9 mouse cellular contexts compared by ENCODE assay signal in genomic region chr2:153483118-153483983, GRCm38 (mm10). TPM values are rescaled to one million over a fixed set of nuclear protein-coding genes. Genes with fewer than 3 reads are reported as not detected.
DNase-seq lines count a peak whose midpoint lies in the region; ATAC-seq and TF ChIP-seq lines count a peak whose summit lies in the region.
"Had no signal": no experiment of that assay in that cellular context is flagged by ENCODE, and none has a peak within 500 bp of the region (broad histone marks: within the 10 kb centered on the region; RNA-seq: fewer than 3 reads in every experiment).

No protein-coding gene starts in this region.

- no peaks in the 10 kb centered on the region for H3K9me3 ChIP-seq in embryonic facial prominence, embryonic 15.5 days (replicated peaks)
- no peaks in the 10 kb centered on the region for H3K9me3 ChIP-seq in hindbrain, embryonic 11.5 days (ENCODE audit: control insufficient read depth, low read length)

- no peaks in the 10 kb centered on the region for H3K27me3 ChIP-seq in heart, adult 2 months (ENCODE audit: control insufficient read depth, insufficient read depth, low read length)
- H3K27me3 ChIP-seq in embryonic facial prominence, embryonic 15.5 days: 0 out of 2 replicates have a peak, but pooled peaks cover 5% of the 10 kb centered on the region
- H3K27me3 ChIP-seq in hindbrain, embryonic 11.5 days (ENCODE audit: control insufficient read depth, insufficient read depth, low read length): no peaks in the 10 kb centered on the region

- peak; percentile 33 to 56 for DNase-seq in heart, adult 2 months
- DNase-seq in heart, adult 11 months: no peak
- DNase-seq in adrenal gland, postnatal 14 days: peak; percentile 88
- peak; percentile 63 for DNase-seq in hindbrain, embryonic 11.5 days (ENCODE audit: low spot score)
- DNase-seq in layer of hippocampus, postnatal 36 days: peak; percentile 54 to 61
- peak; percentile 61 for DNase-seq in mesoderm, embryonic 11.5 days (ENCODE audit: low read depth, low spot score)
- DNase-seq in spleen, postnatal 14 days (ENCODE audit: low spot score in 2 of 2): peak; percentile 43 to 67

- no peak for ATAC-seq in embryonic facial prominence, embryonic 15.5 days (ENCODE audit: insufficient number of reproducible peaks, low FRiP score, low TSS enrichment, low read depth)
- peak; percentile 71 for ATAC-seq in hindbrain, embryonic 11.5 days (ENCODE audit: low FRiP score)

- no peak for TF ChIP-seq CTCF in heart, adult 2 months (IDR thresholded peaks at IDR 0.05)

- 21% methylated on average over 20 of the region's 20 CpGs for WGBS in heart, adult 2 months
- WGBS in embryonic facial prominence, embryonic 15.5 days: 9% methylated on average over 20 of the region's 20 CpGs
- WGBS in hindbrain, embryonic 11.5 days: 4% methylated on average over 18 of the region's 20 CpGs

- H3K4me1 ChIP-seq in heart, adult 2 months (ENCODE audit: control insufficient read depth, insufficient read depth, low read length): no peaks in the 10 kb centered on the region
- H3K4me1 ChIP-seq in embryonic facial prominence, embryonic 15.5 days: peaks cover 22% of the 10 kb centered on the region
- peaks cover 9% of the 10 kb centered on the region for H3K4me1 ChIP-seq in hindbrain, embryonic 11.5 days (replicated peaks; ENCODE audit: control insufficient read depth, insufficient read depth, low read length)

- H3K4me2 ChIP-seq in embryonic facial prominence, embryonic 15.5 days (replicated peaks): peak overlapping the region; percentile 33
- H3K4me2 ChIP-seq in hindbrain, embryonic 11.5 days (replicated peaks; ENCODE audit: low read depth, low read length): peak overlapping the region; percentile 22; the same call in 1 of the 2 replicates

- no peaks in the 10 kb centered on the region for H3K79me2 ChIP-seq in heart, adult 2 months (replicated peaks; ENCODE audit: control insufficient read depth, insufficient read depth, low read length)

- H3K36me3 ChIP-seq in heart, adult 2 months (ENCODE audit: control insufficient read depth, insufficient read depth, low read length): no peaks in the 10 kb centered on the region
- H3K36me3 ChIP-seq in embryonic facial prominence, embryonic 15.5 days: no peaks in the 10 kb centered on the region
- no peaks in the 10 kb centered on the region for H3K36me3 ChIP-seq in hindbrain, embryonic 11.5 days (ENCODE audit: control insufficient read depth, insufficient read depth, low read length)

- no peak for TF ChIP-seq EP300 in heart, adult 2 months (IDR thresholded peaks at IDR 0.05; ENCODE audit: insufficient read depth, low read depth, low read length)

- H3K4me3 ChIP-seq in heart, adult 2 months: no peak overlapping the region
- H3K4me3 ChIP-seq in embryonic facial prominence, embryonic 15.5 days (replicated peaks): no peak overlapping the region
- H3K4me3 ChIP-seq in hindbrain, embryonic 11.5 days (ENCODE audit: low read depth, low read length): no peak overlapping the region

- H3K9ac ChIP-seq in heart, adult 2 months (ENCODE audit: low read depth, low read length): no peak overlapping the region
- 0 out of 2 replicates have a peak overlapping the region, but pooled peaks have one; percentile 18 for H3K9ac ChIP-seq in embryonic facial prominence, embryonic 15.5 days
- peak overlapping the region; percentile 4; the same call in 1 of the 2 replicates for H3K9ac ChIP-seq in hindbrain, embryonic 11.5 days (ENCODE audit: low read depth, low read length)

- intact Hi-C loops in heart, adult 2 months (cut with DNase I): no loop called here

- no peak overlapping the region for H3K27ac ChIP-seq in heart, adult 2 months
- no peak overlapping the region for H3K27ac ChIP-seq in embryonic facial prominence, embryonic 15.5 days (replicated peaks)
- peak overlapping the region; percentile 49 for H3K27ac ChIP-seq in hindbrain, embryonic 11.5 days (ENCODE audit: low read depth, low read length)

- no peak for TF ChIP-seq POLR2A in heart, adult 2 months (IDR thresholded peaks at IDR 0.05; ENCODE audit: insufficient read depth, low read depth, low read length)

RNA-seq across cellular contexts. Expression of gene 4930404H24Rik, which starts 9.2 kb away (rescaled TPM):
- not detected for total RNA-seq in heart, adult 2 months (2021)
- not detected in 2 replicates for polyA plus RNA-seq in heart, adult 2 months (2012; rRNA removed)
- total RNA-seq in adrenal gland, postnatal 14 days (2021): not detected in 2 replicates
- polyA plus RNA-seq in embryonic facial prominence, embryonic 15.5 days (2015; fragmentation: Nextera tagmentation; extraction: Ambion mirVana): not detected in 2 replicates
- not detected in 2 replicates for polyA plus RNA-seq in hindbrain, embryonic 11.5 days (2014; fragmentation: Nextera tagmentation; extraction: Ambion mirVana)
- not detected for total RNA-seq in layer of hippocampus, postnatal 36 days (2021)
- total RNA-seq: heart, adult 18-20 months had no signal

RNA-seq across cellular contexts. Expression of gene Nol4l, which starts 46.4 kb away (rescaled TPM):
- 1 to 10 TPM; 3.5 to 4.4 TPM for total RNA-seq in heart, adult 2 months (2021)
- polyA plus RNA-seq in heart, adult 2 months (2012; rRNA removed): 3.9 and 4.0 TPM in 2 replicates
- total RNA-seq in adrenal gland, postnatal 14 days (2021): 15.6 and 16.0 TPM in 2 replicates
- 9.4 and 10.3 TPM in 2 replicates for polyA plus RNA-seq in embryonic facial prominence, embryonic 15.5 days (2015; fragmentation: Nextera tagmentation; extraction: Ambion mirVana)
- 26.0 and 26.7 TPM in 2 replicates for polyA plus RNA-seq in hindbrain, embryonic 11.5 days (2014; fragmentation: Nextera tagmentation; extraction: Ambion mirVana)
- total RNA-seq in layer of hippocampus, postnatal 36 days (2021): 10 to 100 TPM; 47.0 to 47.3 TPM
